Mouse (Mus musculus): ENCODE measurements around the gene Sept4.

DNA sequence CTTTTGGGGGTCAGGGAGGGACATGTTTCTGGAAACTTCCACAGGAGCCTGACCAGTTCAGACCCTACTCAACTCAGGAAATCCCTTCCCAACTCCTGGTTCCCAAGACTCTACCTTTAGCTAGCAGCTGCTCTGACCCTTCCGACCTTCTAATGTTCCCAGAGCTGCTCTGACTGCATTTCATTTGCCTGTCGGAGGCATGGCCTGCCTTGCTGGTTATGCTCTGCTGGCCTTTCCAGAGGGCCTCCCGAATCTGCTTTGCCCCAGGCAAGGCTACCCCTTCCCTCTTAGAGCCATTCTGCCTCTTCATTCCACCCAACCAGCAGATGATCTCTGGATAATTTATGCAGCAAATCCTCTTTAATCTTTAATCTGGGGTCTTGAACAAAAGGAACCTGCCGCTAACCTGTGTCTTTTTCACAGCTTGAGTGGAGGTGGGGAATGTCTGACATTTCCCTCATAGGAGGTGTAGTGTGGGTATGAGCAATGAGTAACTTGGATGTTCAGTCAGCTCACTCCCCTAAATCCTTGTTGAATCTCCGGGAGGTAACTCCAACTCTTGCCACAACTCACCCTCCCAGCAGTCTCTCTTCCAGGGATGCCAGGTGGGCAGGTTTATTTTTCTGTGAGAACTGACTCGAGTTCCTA, 9.0 kb downstream of the Sept4 start:
- TF ChIP-seq POLR2A (IDR thresholded peaks at IDR 0.05; ENCODE audit: low read depth, low read length), result no peak
- no peak for TF ChIP-seq CTCF (IDR thresholded peaks at IDR 0.05; ENCODE audit: extremely low read depth, insufficient read depth, insufficient read length, insufficient replicate concordance)
